Mouse (Mus musculus) spleen, embryonic (tissue): ENCODE data around the gene Sspo.

ENCODE experiments used
- CTCF ChIA-PET: fragments of 350-600 bp; sonication (Branson Sonifier 250); formaldehyde crosslinking; loops from one replicate; lab custom pipeline; 2022; lab: Charles Lee

The Sspo gene

DNA sequence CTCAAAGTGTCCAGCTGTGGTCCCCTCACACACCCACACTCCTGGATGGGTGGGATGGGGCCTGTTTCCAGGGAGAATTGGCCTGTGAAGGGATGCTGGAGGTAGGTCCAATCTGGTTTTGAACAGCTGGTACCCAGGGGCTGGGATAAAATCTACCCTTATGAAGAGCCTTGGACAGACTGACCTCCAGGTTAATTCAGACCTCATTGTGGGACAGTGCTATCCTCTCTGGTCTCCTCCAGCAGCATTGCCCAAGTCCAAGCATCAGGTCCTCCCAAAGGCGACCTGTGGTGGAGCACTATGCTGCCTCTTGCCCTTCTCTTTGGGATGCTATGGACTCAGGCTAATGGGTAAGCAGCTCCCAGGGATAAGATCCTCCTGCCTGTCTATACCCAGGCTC is at the start of gene Sspo:
TSS of gene Sspo (plus strand) at position 301 of the 400 bp plus-strand sequence.
- CTCF ChIA-PET: no interaction called here

DNA sequence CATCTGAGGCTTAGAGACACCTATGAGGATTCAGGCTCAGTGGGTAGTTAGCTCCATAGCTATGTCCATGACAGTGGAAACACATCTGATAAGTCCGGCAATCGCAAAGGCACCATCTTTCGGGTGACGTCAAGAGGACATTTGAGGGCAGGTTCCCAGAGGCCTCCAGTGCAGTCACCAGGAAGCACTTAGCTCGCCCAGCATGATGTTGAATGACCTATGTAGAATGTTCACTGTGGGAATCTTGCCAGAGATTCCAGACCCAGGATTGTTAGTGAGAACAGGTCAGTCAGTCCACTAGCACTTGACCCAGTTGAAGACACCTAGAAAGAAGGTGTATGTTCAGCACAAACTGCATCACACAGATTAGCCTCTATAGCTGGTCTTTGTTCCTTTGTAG is 48.1 kb upstream of the Sspo start:
- CTCF ChIA-PET: no interaction called here

DNA sequence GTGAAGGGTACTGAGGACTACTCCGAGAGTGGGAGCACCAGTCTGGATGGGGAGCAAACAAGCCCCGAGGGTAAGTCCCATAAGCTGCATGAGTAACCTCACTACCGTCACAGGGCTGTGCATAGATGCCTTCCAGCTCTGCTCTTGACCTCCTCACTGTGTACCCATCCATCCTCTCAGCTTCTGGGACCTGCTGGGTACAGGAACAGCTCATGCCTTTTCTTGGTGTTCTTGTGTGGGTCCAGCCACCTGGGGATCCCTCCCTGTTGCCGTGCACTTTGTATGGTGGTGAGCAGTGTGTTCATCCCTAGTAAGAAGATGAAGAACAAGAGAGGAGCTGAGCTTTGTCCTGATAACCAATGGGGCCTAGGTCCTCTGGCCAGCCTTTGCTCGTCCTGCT is 44.0 kb upstream of the Sspo start:
- CTCF ChIA-PET: no interaction called here

DNA sequence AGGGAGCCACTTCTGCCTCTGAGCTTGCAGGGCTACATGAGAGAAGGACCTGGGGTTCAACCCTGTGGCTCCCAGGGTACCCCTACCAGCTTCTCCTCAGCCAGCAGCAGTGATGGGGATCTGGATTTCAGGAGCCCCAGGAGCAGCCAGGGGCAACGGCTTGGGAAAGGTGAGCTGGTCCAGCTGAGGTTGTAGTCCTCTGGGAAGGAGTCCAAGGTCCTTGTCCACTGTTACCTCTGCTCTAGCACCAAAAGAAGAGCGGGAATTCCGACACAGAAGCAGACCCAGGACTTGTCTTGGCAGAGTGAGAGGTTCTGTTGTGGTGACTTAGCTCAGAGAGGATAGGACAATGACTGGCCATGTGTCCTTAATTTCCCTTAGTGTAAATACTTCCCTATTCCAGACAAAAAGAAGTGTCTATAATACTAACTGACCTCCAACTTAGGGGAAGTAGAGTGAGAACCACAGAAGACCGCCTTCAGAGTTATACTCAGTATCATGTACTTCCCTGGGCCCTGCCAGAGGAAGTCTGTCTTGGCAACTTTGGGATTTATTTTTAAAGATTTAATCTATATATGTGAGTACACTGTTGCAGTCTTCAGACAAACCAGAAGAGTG is 38.2 kb upstream of the Sspo start:
- CTCF ChIA-PET: interaction anchor here (0.6 kb wide), 1 partner anchor 378 kb away, joined by 10 read pairs; no protein-coding TSS in a partner anchor

DNA sequence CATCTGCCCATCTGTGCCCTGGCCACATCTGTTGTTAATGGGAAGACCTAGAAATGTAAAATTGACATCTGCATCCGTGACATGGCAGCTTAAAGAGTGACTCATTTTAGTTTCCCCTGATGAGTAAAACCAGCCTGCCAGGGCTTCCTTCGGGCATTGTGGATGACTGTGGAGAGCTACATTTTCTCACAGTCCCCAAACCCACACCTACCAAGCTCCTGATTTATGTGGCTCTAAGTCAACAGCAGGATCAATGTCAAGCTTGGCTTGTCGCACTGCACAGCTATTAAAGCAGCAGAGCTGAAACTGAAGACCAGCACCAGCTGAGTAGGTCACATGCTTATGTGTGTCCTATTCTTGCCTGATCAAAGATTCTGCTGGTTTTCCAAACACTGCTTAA is 37.5 kb upstream of the Sspo start:
- CTCF ChIA-PET: no interaction called here

DNA sequence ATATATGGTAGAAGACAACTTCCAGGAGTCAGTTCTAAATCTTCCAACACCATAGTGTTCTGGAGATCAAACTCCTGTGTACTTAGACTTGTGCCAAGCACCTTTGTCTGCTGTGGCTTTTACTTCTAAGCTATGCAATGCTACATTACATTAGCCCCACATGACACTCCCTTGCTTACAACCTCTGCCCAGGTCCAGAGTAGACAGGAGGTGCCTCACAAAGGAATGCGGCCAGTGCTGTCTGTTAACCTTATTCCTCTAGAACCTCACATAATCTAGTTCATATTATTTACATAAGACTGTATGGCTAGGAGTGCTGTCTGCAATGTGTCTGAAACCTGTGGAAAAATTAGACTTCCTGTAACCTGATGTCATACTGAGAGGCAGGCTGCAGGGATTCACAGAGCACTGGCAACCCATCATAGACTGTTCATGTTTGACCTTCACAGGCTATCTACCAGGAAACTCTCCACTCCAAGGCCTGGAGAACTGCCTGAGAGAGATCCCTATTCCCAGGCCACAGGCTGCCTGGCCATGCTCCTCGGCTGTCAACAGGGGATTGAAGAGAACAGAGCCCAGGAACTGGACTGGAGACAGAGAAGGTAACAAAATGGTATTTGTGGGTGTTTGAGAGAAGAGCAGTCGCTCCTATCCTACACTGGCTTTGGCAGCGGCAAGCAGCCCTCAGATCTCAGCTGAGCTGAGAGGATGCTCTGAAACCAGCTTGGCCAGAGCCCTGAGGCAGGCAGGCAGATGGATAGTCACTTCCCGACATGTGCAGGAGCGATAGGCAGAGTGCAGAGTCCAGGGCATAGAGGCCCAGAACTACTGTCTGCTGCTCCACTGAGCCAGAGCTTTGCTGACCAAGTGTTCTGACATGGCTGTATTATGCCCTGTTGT is 36.6 kb upstream of the Sspo start:
- CTCF ChIA-PET: no interaction called here

DNA sequence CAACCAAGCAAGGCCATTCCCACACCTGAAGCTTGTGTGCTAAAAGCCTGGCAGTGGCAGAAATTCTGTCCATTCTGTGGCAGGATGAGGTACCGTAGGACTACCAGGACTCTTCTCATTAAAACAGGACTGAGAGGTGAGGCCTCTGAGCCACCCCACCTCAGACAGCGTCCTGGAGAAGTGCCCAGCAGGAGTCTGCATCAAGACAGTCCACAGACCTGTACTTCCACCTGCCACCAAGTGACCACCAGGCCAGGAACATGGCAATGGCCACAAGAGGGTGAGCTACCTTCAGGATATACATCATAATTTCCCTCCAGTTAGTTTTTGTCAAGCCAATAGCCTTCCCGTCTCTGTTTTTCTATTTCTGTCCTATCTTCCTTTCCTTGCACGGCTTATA is 35.9 kb upstream of the Sspo start:
- CTCF ChIA-PET: no interaction called here

DNA sequence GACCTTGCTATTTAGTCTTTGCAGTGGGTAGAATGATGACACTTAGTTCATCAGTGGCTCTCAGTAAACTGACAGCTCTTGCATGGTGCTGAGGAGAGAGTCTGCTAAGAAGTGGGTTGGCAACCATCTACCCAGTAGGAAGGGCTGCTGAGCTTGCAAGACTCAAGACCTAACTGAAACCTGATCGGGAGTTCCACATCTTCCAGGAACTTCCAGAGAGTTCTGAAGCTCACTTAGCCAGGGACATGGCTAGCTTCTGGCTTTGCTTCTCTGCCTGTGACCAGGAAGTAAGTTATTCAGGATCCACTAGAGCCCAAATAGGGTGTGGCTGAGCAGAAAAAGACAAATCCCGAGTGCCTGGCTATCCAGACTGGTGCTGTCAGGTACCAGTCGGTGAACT is 35.4 kb upstream of the Sspo start:
- CTCF ChIA-PET: no interaction called here

DNA sequence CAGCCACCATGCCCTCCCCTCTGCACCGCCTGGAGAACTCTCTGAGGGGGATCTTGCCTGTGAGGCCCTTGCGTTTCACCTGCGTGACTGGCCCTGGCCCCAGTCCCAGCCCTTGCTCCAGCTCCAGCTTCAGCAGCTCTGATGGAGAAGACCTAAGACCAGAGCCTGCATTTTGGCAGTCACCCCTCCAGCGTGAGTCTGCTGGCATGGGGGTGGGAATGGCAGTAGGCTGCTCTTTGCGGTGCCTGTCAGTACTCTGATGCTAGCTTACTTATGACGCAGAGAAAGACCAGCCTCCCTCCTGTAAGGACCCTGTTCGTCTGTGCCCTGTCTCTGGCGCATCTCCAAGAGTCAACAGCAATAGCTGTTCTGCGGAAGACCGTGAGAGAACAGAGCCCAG is 34.9 kb upstream of the Sspo start:
- CTCF ChIA-PET: no interaction called here

DNA sequence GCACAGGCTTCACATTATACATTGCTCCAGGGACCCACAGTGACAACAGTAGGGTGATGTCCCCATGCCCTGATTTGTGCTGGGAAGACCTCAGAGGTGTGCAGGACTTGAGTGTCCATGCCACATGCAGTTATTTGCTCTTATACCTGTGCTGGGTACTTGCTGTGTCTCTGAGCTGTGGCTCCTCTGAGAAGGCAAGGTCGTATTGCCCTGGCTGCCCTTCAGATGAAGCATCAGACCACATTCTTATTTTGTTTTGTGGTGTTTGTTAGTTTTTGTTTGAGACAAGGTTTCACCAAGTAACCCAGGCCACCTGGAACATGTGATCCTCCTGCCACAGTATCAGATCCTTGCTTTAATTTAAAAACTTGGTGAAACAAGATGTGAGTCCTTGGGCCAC is 33.1 kb upstream of the Sspo start:
- CTCF ChIA-PET: no interaction called here

DNA sequence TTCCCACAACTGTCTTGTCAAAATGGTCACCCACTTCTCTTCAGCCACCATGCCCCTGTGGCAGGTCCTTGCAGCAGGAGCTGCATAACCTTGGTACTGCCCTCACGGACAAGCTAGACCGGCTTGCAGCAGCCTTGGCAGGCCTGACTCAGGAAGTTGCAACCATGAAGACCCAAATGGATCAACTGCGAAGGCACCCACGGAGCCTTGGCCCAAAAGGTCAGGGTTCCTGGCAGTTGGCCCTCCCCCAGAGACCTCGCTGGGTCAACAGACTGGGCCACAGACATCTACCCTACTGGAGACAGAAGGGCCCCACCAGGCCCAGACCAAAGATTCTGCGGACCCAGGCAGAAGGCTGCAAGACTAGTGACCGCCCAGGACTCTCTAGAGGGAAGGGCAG is 32.4 kb upstream of the Sspo start:
- CTCF ChIA-PET: no interaction called here

DNA sequence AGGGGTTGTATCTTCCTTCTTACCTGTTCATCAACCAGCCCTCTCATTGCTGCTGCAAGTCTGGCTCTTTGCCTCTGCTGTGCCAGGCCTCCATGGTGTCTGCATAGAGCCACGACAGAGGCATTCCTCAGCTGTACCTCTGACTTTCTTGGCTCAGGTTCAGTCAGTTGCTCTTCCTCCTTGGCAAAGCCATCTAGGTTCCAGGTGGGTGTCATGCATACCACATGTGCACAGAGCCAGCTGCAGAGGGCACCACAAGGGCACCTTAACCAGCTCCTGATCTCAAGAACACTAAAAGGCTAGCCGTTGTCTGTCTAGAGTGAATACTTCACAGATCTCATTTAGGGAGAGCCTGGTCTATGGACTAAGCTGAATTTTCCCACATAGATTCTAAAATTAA is 31.5 kb upstream of the Sspo start:
- CTCF ChIA-PET: no interaction called here

DNA sequence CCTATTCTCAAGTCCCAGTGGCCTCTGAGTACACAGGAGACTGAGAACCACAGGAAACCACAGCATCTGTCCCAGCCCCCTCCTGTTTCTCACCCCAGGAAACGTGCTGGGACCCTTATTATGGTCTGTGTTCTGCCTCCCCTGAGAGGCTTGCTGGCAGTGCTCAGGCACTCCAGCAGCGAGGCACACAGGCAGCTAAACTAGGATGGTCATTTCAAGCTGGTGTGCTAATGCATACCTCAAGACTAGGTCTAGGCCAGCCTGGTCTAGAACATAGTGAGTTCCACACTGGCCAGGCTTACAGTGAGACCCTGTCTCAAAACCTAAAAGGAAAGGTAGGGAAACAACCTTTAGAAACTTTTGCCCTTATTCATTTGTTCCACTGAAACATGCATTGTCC is 27.4 kb upstream of the Sspo start:
- CTCF ChIA-PET: no interaction called here

DNA sequence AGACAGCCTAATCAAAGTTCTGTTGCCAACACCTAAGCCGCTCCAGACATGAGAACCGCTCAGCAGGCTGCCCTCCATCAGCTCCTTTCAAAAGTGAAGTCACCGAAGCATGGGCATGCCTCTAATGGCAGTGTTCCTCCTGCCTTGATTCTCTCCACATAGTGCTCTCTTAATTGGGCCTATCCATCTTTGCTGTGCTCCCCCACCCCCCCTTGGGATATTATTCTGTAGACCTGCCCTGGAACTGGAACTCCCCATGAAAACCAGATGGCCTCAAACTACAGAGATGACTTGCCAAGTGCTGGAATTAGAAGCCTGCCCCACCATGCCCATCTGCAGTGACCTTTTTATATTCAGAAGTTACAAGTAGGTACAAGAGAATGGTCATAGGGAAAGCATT is 24.7 kb upstream of the Sspo start:
- CTCF ChIA-PET: no interaction called here

DNA sequence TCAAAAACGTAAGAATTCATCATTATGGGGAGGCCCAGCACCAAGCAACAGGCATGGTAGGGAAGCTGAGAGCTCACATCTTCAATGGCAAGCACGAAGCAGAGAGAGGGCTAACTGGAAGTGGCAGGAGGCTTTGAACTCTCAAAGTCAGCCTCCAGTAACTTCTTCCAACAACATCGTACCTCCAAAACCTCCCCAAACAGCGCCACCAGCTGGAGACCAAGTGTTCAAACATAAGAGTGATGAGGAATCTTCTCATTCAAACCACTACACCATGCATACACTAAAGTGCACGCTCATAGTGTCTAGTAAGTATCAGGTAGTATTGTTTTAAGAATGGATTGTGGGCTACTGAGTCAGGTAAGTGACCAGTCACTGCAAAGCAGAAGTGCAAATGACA is 24.0 kb upstream of the Sspo start:
- CTCF ChIA-PET: no interaction called here

DNA sequence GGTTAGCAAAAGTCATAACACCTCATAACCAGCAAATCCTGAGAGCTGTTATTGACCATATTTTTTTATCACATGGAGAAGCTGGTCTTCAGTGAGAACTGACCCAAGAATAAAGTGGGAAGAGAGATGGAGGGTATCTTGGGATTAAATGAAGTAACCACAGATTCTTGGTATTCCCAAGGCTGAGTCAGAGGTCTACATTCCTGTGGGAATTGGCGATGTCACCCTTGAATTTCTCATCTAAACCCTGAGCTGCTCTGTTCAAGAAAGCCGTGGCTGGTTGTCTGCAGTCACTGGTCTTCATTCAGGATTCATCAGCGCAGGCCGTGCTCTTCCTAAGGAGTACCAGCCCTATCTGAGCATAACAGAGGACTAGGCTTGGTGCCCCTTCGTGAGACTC is 21.1 kb upstream of the Sspo start:
- CTCF ChIA-PET: no interaction called here

DNA sequence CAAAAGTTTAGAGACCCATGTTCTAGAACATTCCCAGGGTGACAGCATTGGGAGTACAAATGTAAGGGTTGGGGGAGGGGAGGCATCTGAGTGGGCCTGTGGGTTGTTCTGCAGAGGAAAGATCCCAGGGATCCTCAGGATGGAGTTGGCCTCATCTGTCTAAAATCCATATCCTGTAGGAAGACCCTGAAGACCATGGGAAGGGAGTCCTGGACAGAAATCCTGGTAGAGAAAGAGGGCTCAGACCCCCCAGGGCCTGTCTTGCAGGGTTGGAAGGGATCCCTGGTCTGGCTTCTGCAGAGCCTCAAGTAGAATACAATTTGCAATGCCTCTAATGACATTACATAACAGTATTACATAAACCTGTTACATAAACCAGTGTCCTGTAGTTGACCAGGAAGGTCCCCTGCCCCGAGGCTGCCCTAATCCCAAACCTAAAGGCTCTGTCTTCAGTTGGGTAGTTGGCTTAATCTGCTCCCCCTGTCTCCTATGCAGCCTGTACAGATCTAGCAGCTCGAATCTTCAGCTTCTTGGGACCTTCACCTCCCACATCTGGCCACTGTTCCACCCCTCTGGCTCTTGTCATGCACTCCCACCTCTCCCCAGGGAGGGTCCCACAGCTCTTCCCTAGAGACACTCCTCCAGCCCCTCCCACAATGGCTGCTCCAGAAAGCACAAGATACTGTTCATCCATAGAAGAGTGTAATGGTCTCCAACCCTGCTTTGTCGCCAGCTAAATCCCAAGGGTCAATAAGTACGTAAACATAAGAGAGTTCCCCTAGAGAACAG is 19.1 kb upstream of the Sspo start:
- CTCF ChIA-PET: no interaction called here

DNA sequence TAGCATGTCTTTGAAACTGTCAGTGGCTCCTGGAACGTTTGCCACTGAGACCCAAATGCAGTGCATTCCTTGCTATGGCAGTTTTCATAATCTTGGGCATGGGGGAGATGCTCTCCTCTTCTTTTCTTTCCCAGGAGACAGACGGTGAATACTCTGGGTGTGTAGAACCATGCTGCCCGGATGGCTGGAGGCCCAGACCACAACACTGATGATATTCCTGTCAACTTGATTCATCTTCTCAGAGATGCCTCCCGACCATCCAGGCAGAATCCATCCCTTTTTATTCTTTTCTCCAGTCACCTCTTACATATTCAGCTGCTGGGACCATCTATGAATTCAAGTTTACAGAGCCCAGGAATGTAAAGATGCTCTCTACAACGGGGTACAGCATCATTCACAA is 17.3 kb upstream of the Sspo start:
- CTCF ChIA-PET: no interaction called here

DNA sequence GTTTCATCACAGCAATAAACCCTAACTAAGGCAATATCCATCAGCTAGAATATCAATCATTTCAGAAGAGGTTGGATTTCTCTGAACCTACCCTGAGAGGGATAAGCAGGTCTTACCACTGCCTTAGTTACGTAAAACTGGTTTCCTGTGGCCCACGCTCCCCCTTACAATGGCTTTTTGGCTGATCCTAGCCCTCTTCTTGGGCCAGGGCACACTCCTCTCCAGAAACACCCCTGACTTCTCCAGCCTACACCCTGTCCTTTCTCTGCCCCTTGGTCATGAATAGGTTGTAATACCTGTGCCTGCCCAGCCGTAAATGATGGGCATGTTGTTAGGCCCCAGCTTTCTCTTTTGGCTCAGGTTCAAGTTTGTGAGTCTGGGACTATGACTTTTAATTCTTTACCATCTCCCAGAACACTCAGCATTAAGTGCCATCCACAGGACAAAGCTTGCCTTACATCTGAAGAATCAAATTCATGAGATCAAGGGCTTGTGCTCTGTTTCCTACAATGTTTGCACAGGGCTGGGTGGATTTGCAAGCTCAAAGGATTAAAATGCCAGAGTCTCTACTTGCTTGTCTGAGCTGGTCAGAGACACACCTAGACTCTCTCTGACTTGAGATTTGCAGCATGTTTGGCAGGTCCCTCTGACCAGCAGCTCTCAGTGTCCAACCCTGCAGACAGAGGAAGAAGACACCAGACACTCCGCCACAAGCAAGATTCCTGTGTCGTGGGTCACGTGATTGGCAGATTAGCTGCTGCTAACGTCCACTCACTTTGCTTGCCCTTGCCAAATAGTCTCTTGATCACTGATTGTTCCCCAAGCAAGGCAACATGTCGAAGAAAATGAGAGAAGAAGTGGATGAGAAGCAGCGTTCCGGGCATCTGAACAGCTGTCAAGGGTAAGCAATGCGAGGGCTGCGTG is 14.9 kb upstream of the Sspo start:
- CTCF ChIA-PET: no interaction called here

DNA sequence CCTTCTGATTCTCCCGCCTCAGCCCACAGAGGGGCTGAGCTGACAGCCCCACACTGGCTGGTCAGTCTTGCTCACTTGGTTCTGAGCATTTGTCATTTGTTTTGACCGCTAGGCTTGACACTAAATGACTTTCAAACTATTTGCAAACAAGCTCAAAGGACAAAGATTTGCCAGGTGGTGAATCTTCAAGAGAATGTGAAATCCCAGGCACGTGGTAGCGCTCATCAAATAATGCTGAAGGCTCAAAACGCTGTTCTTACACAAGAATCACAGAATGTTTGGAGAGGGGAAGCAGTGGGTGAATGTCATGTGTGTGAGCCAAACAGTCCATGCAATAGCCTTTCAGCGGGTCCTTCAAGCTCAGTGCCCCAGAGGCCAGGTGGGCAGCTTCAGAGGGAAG is 13.4 kb upstream of the Sspo start:
- CTCF ChIA-PET: no interaction called here

DNA sequence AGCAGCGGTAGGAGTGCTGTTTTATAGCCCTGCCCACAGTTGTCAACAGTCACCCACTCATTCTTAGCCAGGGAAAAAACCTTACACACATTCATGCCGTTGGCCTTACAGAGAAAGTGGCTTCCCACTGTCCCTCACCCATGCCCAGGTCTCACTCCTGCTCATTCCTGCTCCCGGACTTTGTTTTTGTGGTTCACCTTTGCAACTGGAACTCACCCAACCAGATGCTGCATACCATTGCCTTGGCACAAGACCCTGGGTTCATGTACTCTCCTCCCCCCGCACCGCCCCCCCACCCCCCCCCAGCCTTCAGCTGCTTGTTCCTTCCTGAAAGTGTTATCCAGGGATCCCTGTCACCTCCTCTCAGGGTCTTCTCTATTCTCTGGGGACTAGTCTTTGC is 12.9 kb upstream of the Sspo start:
- CTCF ChIA-PET: no interaction called here
